Mouse (Mus musculus): Measurements from ENCODE around the gene Gm17509. TPM values are rescaled to one million over a fixed set of nuclear protein-coding genes. Genes with fewer than 3 reads are reported as not detected.
A peak's percentile ranks its signal among the peaks of the same experiment; 100 is the strongest.

The Gm17509 gene
- 0.39 and 0.40 TPM in 2 replicates for polyA plus RNA-seq (2015; fragmentation: Nextera tagmentation; extraction: Ambion mirVana)

- Histone ChIP-seq H3K9ac (replicated peaks; ENCODE audit: low read depth, low read length) (peak within 1 kb of the TSS; percentile 84), H3K27ac (ENCODE audit: low read length) (peak within 1 kb of the TSS; percentile 61), H3K9me3 (ENCODE audit: control insufficient read depth, low read length) (no peaks in the 10 kb centered on the region), H3K4me2 (ENCODE audit: low read length) (peak within 1 kb of the TSS; percentile 91), H3K4me1 (replicated peaks; ENCODE audit: control insufficient read depth, insufficient read depth, low read length) (peaks cover 5% of the 10 kb centered on the region), H3K4me3 (replicated peaks; ENCODE audit: low read length) (peak within 1 kb of the TSS; percentile 89), H3K36me3 (ENCODE audit: control insufficient read depth, insufficient read depth) (no peaks in the 10 kb centered on the region), H3K27me3 (replicated peaks; ENCODE audit: control insufficient read depth, insufficient read depth, low read length) (no peaks in the 10 kb centered on the region)
- under 1% methylated on average over 67 of the region's 67 CpGs for WGBS
- peak; percentile 95 for ATAC-seq
Measured at GRCm38 (mm10) chr13:117220501-117221321, at the start of gene Gm17509. Gm17509 (minus strand) TSS chr13:117221075.

GRCm38 (mm10) chr13:117267963-117268362, 47.1 kb upstream of the Gm17509 start:
- H3K36me3 ChIP-seq (ENCODE audit: control insufficient read depth, insufficient read depth): no peaks in the 10 kb centered on the region
- H3K9me3 ChIP-seq (ENCODE audit: control insufficient read depth, low read length): no peaks in the 10 kb centered on the region
- no peak overlapping the region for H3K4me3 ChIP-seq (replicated peaks; ENCODE audit: low read length)
- no peaks in the 10 kb centered on the region for H3K27me3 ChIP-seq (replicated peaks; ENCODE audit: control insufficient read depth, insufficient read depth, low read length)
- H3K4me2 ChIP-seq (ENCODE audit: low read length): no peak overlapping the region
- 96% methylated on average over 14 of the region's 14 CpGs for WGBS
- ATAC-seq: no peak
- H3K4me1 ChIP-seq (replicated peaks; ENCODE audit: control insufficient read depth, insufficient read depth, low read length): no peaks in the 10 kb centered on the region
- H3K9ac ChIP-seq (replicated peaks; ENCODE audit: low read depth, low read length): no peak overlapping the region
- H3K27ac ChIP-seq (ENCODE audit: low read length): no peak overlapping the region

GRCm38 (mm10) chr13:117266156-117266555, 45.3 kb upstream of the Gm17509 start:
- no peak overlapping the region for H3K4me3 ChIP-seq (replicated peaks; ENCODE audit: low read length)
- no peak overlapping the region for H3K9ac ChIP-seq (replicated peaks; ENCODE audit: low read depth, low read length)
- no peaks in the 10 kb centered on the region for H3K27me3 ChIP-seq (replicated peaks; ENCODE audit: control insufficient read depth, insufficient read depth, low read length)
- no peak overlapping the region for H3K27ac ChIP-seq (ENCODE audit: low read length)
- 92% methylated on average over 2 of the region's 2 CpGs for WGBS
- no peaks in the 10 kb centered on the region for H3K4me1 ChIP-seq (replicated peaks; ENCODE audit: control insufficient read depth, insufficient read depth, low read length)
- H3K9me3 ChIP-seq (ENCODE audit: control insufficient read depth, low read length): no peaks in the 10 kb centered on the region
- no peak for ATAC-seq
- H3K36me3 ChIP-seq (ENCODE audit: control insufficient read depth, insufficient read depth): no peaks in the 10 kb centered on the region
- no peak overlapping the region for H3K4me2 ChIP-seq (ENCODE audit: low read length)

GRCm38 (mm10) chr13:117260704-117261103, 39.8 kb upstream of the Gm17509 start:
- H3K9me3 ChIP-seq (ENCODE audit: control insufficient read depth, low read length): no peaks in the 10 kb centered on the region
- no peak for ATAC-seq
- WGBS: 94% methylated on average over 4 of the region's 4 CpGs

GRCm38 (mm10) chr13:117242621-117243020, 21.7 kb upstream of the Gm17509 start:
- H3K4me1 ChIP-seq (replicated peaks; ENCODE audit: control insufficient read depth, insufficient read depth, low read length): no peaks in the 10 kb centered on the region
- H3K27me3 ChIP-seq (replicated peaks; ENCODE audit: control insufficient read depth, insufficient read depth, low read length): no peaks in the 10 kb centered on the region
- ATAC-seq: no peak
- H3K9me3 ChIP-seq (ENCODE audit: control insufficient read depth, low read length): no peaks in the 10 kb centered on the region
- no peak overlapping the region for H3K27ac ChIP-seq (ENCODE audit: low read length)
- no peaks in the 10 kb centered on the region for H3K36me3 ChIP-seq (ENCODE audit: control insufficient read depth, insufficient read depth)
- 92% methylated on average over 5 of the region's 5 CpGs for WGBS
- no peak overlapping the region for H3K9ac ChIP-seq (replicated peaks; ENCODE audit: low read depth, low read length)
- no peak overlapping the region for H3K4me2 ChIP-seq (ENCODE audit: low read length)
- no peak overlapping the region for H3K4me3 ChIP-seq (replicated peaks; ENCODE audit: low read length)

More at GRCm38 (mm10) chr13:117260704-117261103, 39.8 kb upstream of the Gm17509 start:
- H3K4me3 ChIP-seq (replicated peaks; ENCODE audit: low read length): no peak overlapping the region
- H3K36me3 ChIP-seq (ENCODE audit: control insufficient read depth, insufficient read depth): no peaks in the 10 kb centered on the region
- H3K4me1 ChIP-seq (replicated peaks; ENCODE audit: control insufficient read depth, insufficient read depth, low read length): no peaks in the 10 kb centered on the region
- no peak overlapping the region for H3K9ac ChIP-seq (replicated peaks; ENCODE audit: low read depth, low read length)
- no peak overlapping the region for H3K4me2 ChIP-seq (ENCODE audit: low read length)
- no peak overlapping the region for H3K27ac ChIP-seq (ENCODE audit: low read length)
- H3K27me3 ChIP-seq (replicated peaks; ENCODE audit: control insufficient read depth, insufficient read depth, low read length): no peaks in the 10 kb centered on the region

- Histone ChIP-seq H3K4me1 (replicated peaks; ENCODE audit: control insufficient read depth, insufficient read depth, low read length) (no peaks in the 10 kb centered on the region), H3K27ac (ENCODE audit: low read length) (no peak overlapping the region), H3K9me3 (ENCODE audit: control insufficient read depth, low read length) (no peaks in the 10 kb centered on the region), H3K9ac (replicated peaks; ENCODE audit: low read depth, low read length) (no peak overlapping the region), H3K27me3 (replicated peaks; ENCODE audit: control insufficient read depth, insufficient read depth, low read length) (no peaks in the 10 kb centered on the region), H3K36me3 (ENCODE audit: control insufficient read depth, insufficient read depth) (no peaks in the 10 kb centered on the region), H3K4me3 (replicated peaks; ENCODE audit: low read length) (no peak overlapping the region), H3K4me2 (ENCODE audit: low read length) (no peak overlapping the region)
- no peak for ATAC-seq
- 95% methylated on average over 3 of the region's 3 CpGs for WGBS
Measured at GRCm38 (mm10) chr13:117242063-117242462, 21.2 kb upstream of the Gm17509 start.

GRCm38 (mm10) chr13:117237111-117237510, 16.2 kb upstream of the Gm17509 start:
- no peak overlapping the region for H3K27ac ChIP-seq (ENCODE audit: low read length)
- H3K9ac ChIP-seq (replicated peaks; ENCODE audit: low read depth, low read length): no peak overlapping the region
- H3K4me3 ChIP-seq (replicated peaks; ENCODE audit: low read length): no peak overlapping the region
- ATAC-seq: no peak
- H3K27me3 ChIP-seq (replicated peaks; ENCODE audit: control insufficient read depth, insufficient read depth, low read length): no peaks in the 10 kb centered on the region
- 89% methylated on average over 4 of the region's 4 CpGs for WGBS
- H3K4me2 ChIP-seq (ENCODE audit: low read length): no peak overlapping the region
- peaks cover 3% of the 10 kb centered on the region for H3K4me1 ChIP-seq (replicated peaks; ENCODE audit: control insufficient read depth, insufficient read depth, low read length)
- no peaks in the 10 kb centered on the region for H3K36me3 ChIP-seq (ENCODE audit: control insufficient read depth, insufficient read depth)
- H3K9me3 ChIP-seq (ENCODE audit: control insufficient read depth, low read length): no peaks in the 10 kb centered on the region

GRCm38 (mm10) chr13:117235530-117236212, 14.8 kb upstream of the Gm17509 start:
- H3K27ac ChIP-seq (ENCODE audit: low read length): no peak overlapping the region
- no peaks in the 10 kb centered on the region for H3K36me3 ChIP-seq (ENCODE audit: control insufficient read depth, insufficient read depth)
- H3K9ac ChIP-seq (replicated peaks; ENCODE audit: low read depth, low read length): no peak overlapping the region
- no peaks in the 10 kb centered on the region for H3K27me3 ChIP-seq (replicated peaks; ENCODE audit: control insufficient read depth, insufficient read depth, low read length)
- no peak overlapping the region for H3K4me3 ChIP-seq (replicated peaks; ENCODE audit: low read length)
- H3K4me1 ChIP-seq (replicated peaks; ENCODE audit: control insufficient read depth, insufficient read depth, low read length): peaks cover 3% of the 10 kb centered on the region
- WGBS: 55% methylated on average over 11 of the region's 11 CpGs
- no peak overlapping the region for H3K4me2 ChIP-seq (ENCODE audit: low read length)
- H3K9me3 ChIP-seq (ENCODE audit: control insufficient read depth, low read length): no peaks in the 10 kb centered on the region
- peak; percentile 58 for ATAC-seq

- H3K36me3 ChIP-seq (ENCODE audit: control insufficient read depth, insufficient read depth): no peaks in the 10 kb centered on the region
- WGBS: 21% methylated on average over 7 of the region's 7 CpGs
- H3K27ac ChIP-seq (ENCODE audit: low read length): no peak overlapping the region
- peaks cover 3% of the 10 kb centered on the region for H3K4me1 ChIP-seq (replicated peaks; ENCODE audit: control insufficient read depth, insufficient read depth, low read length)
- ATAC-seq: no peak
- no peak overlapping the region for H3K4me3 ChIP-seq (replicated peaks; ENCODE audit: low read length)
- no peaks in the 10 kb centered on the region for H3K9me3 ChIP-seq (ENCODE audit: control insufficient read depth, low read length)
- no peak overlapping the region for H3K4me2 ChIP-seq (ENCODE audit: low read length)
- no peak overlapping the region for H3K9ac ChIP-seq (replicated peaks; ENCODE audit: low read depth, low read length)
- no peaks in the 10 kb centered on the region for H3K27me3 ChIP-seq (replicated peaks; ENCODE audit: control insufficient read depth, insufficient read depth, low read length)
Measured at GRCm38 (mm10) chr13:117234486-117234885, 13.6 kb upstream of the Gm17509 start.

Data from forebrain, embryonic 16.5 days (tissue).